Mouse (Mus musculus): ENCODE results near the gene Ica1. TPM values are rescaled to one million over a fixed set of nuclear protein-coding genes. Genes with fewer than 3 reads are reported as not detected.

Ica1 gene
- polyA plus RNA-seq, 1 experiment, result 37.8 TPM

GRCm38 (mm10) chr6:8759901-8760300 lies 18.4 kb downstream of the Ica1 start:
- Histone ChIP-seq H3K4me1 (ENCODE audit: control insufficient read depth, insufficient read depth, low read length) (no peaks in the 10 kb centered on the region), H3K27ac (ENCODE audit: insufficient read depth, low read length) (no peak overlapping the region), H3K27me3 (ENCODE audit: control insufficient read depth, insufficient read depth, low read length) (no peaks in the 10 kb centered on the region), H3K4me3 (replicated peaks; ENCODE audit: insufficient read depth, low read depth, low read length) (no peak overlapping the region)
- no peak for TF ChIP-seq CTCF (IDR thresholded peaks at IDR 0.05; ENCODE audit: borderline replicate concordance, insufficient read depth, low read depth, low read length)
- TF ChIP-seq POLR2A (IDR thresholded peaks at IDR 0.05; ENCODE audit: borderline replicate concordance, insufficient read depth, low read length), result no peak
- 100% methylated on average over 1 of the region's 1 CpGs for WGBS
- no peak for DNase-seq

GRCm38 (mm10) chr6:8755760-8756276 lies 22.5 kb downstream of the Ica1 start:
- Histone ChIP-seq H3K27ac (ENCODE audit: insufficient read depth, low read length) (no peak overlapping the region), H3K27me3 (ENCODE audit: control insufficient read depth, insufficient read depth, low read length) (no peaks in the 10 kb centered on the region), H3K4me1 (ENCODE audit: control insufficient read depth, insufficient read depth, low read length) (no peaks in the 10 kb centered on the region), H3K4me3 (replicated peaks; ENCODE audit: insufficient read depth, low read depth, low read length) (no peak overlapping the region)
- 82% methylated on average over 8 of the region's 8 CpGs for WGBS
- no peak for DNase-seq
- no peak for TF ChIP-seq POLR2A (IDR thresholded peaks at IDR 0.05; ENCODE audit: borderline replicate concordance, insufficient read depth, low read length)
- TF ChIP-seq CTCF (IDR thresholded peaks at IDR 0.05; ENCODE audit: borderline replicate concordance, insufficient read depth, low read depth, low read length), result no peak

DNA sequence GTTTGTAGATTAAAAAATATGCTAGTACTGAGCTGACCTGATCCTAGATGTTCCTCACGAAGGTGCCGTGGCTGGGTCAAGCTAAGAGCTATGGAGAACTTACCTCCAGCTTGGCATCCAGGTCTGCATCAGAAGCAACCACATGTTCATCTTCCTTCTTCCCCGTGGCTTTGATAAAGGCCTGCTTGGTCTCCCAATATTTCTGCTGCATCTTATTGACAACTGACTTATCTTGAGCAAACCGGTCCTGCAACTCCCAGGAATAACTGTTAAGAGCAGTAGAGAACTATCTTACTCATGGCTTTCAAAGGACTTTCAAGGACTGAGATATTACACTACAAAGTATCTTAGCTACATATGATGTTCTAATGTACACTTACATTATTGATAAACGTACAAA lies 23.8 kb downstream of the Ica1 start:
- H3K27ac ChIP-seq (ENCODE audit: insufficient read depth, low read length), result no peak overlapping the region
- no peak overlapping the region for H3K4me3 ChIP-seq (replicated peaks; ENCODE audit: insufficient read depth, low read depth, low read length)
- no peak for TF ChIP-seq CTCF (IDR thresholded peaks at IDR 0.05; ENCODE audit: borderline replicate concordance, insufficient read depth, low read depth, low read length)
- TF ChIP-seq POLR2A (IDR thresholded peaks at IDR 0.05; ENCODE audit: borderline replicate concordance, insufficient read depth, low read length), result no peak
- WGBS, result 93% methylated on average over 5 of the region's 5 CpGs
- no peaks in the 10 kb centered on the region for H3K4me1 ChIP-seq (ENCODE audit: control insufficient read depth, insufficient read depth, low read length)
- H3K27me3 ChIP-seq (ENCODE audit: control insufficient read depth, insufficient read depth, low read length), result no peaks in the 10 kb centered on the region
- no peak for DNase-seq

GRCm38 (mm10) chr6:8753723-8754036 lies 24.6 kb downstream of the Ica1 start:
- no peaks in the 10 kb centered on the region for H3K4me1 ChIP-seq (ENCODE audit: control insufficient read depth, insufficient read depth, low read length)
- DNase-seq, result no peak
- WGBS, result 81% methylated on average over 2 of the region's 2 CpGs
- H3K27me3 ChIP-seq (ENCODE audit: control insufficient read depth, insufficient read depth, low read length), result no peaks in the 10 kb centered on the region
- no peak overlapping the region for H3K4me3 ChIP-seq (replicated peaks; ENCODE audit: insufficient read depth, low read depth, low read length)
- TF ChIP-seq CTCF (IDR thresholded peaks at IDR 0.05; ENCODE audit: borderline replicate concordance, insufficient read depth, low read depth, low read length), result no peak
- no peak for TF ChIP-seq POLR2A (IDR thresholded peaks at IDR 0.05; ENCODE audit: borderline replicate concordance, insufficient read depth, low read length)
- H3K27ac ChIP-seq (ENCODE audit: insufficient read depth, low read length), result no peak overlapping the region

GRCm38 (mm10) chr6:8752984-8753722 lies 25.1 kb downstream of the Ica1 start:
- WGBS, result 91% methylated on average over 6 of the region's 6 CpGs
- Histone ChIP-seq H3K27me3 (ENCODE audit: control insufficient read depth, insufficient read depth, low read length) (no peaks in the 10 kb centered on the region), H3K4me1 (ENCODE audit: control insufficient read depth, insufficient read depth, low read length) (no peaks in the 10 kb centered on the region), H3K4me3 (replicated peaks; ENCODE audit: insufficient read depth, low read depth, low read length) (no peak overlapping the region), H3K27ac (ENCODE audit: insufficient read depth, low read length) (no peak overlapping the region)
- TF ChIP-seq CTCF (IDR thresholded peaks at IDR 0.05; ENCODE audit: borderline replicate concordance, insufficient read depth, low read depth, low read length), result no peak
- no peak for TF ChIP-seq POLR2A (IDR thresholded peaks at IDR 0.05; ENCODE audit: borderline replicate concordance, insufficient read depth, low read length)
- DNase-seq, result no peak

GRCm38 (mm10) chr6:8744886-8745285 lies 33.4 kb downstream of the Ica1 start:
- no peak overlapping the region for H3K4me3 ChIP-seq (replicated peaks; ENCODE audit: insufficient read depth, low read depth, low read length)
- H3K27ac ChIP-seq (ENCODE audit: insufficient read depth, low read length), result no peak overlapping the region
- WGBS, result 89% methylated on average over 7 of the region's 7 CpGs
- TF ChIP-seq POLR2A (IDR thresholded peaks at IDR 0.05; ENCODE audit: borderline replicate concordance, insufficient read depth, low read length) (no peak), CTCF (IDR thresholded peaks at IDR 0.05; ENCODE audit: borderline replicate concordance, insufficient read depth, low read depth, low read length) (no peak)
- no peak for DNase-seq
- H3K4me1 ChIP-seq (ENCODE audit: control insufficient read depth, insufficient read depth, low read length), result peaks cover 7% of the 10 kb centered on the region
- H3K27me3 ChIP-seq (ENCODE audit: control insufficient read depth, insufficient read depth, low read length), result no peaks in the 10 kb centered on the region

DNA sequence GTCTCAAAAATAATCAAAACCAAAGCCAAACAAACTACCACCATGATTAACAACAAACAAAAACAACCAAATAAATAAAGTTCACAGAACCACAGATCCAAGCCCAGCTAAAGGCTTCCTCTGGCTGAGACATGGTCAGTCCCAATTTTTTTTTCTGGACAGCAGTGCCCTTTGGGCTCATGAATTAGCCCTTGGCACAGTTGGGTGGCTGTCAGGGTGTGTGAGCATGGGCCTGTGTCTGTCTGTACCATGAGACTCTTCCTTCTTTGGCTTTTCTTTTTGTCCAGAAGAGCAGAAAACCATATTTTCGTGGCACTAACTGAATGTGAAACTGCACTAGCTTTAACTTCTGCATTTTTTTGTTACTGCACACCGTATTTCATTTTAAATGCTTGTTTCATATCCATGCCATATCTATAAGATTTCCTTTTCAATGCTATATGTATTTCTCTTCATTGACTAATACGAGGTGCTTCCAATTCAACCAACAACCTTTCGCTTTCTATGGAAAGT lies 34.0 kb downstream of the Ica1 start:
- Histone ChIP-seq H3K4me3 (replicated peaks; ENCODE audit: insufficient read depth, low read depth, low read length) (no peak overlapping the region), H3K27ac (ENCODE audit: insufficient read depth, low read length) (no peak overlapping the region), H3K27me3 (ENCODE audit: control insufficient read depth, insufficient read depth, low read length) (no peaks in the 10 kb centered on the region), H3K4me1 (ENCODE audit: control insufficient read depth, insufficient read depth, low read length) (peaks cover 7% of the 10 kb centered on the region)
- WGBS, result 93% methylated on average over 4 of the region's 4 CpGs
- no peak for DNase-seq
- no peak for TF ChIP-seq POLR2A (IDR thresholded peaks at IDR 0.05; ENCODE audit: borderline replicate concordance, insufficient read depth, low read length)
- no peak for TF ChIP-seq CTCF (IDR thresholded peaks at IDR 0.05; ENCODE audit: borderline replicate concordance, insufficient read depth, low read depth, low read length)

- Histone ChIP-seq H3K27me3 (ENCODE audit: control insufficient read depth, insufficient read depth, low read length) (no peaks in the 10 kb centered on the region), H3K27ac (ENCODE audit: insufficient read depth, low read length) (no peak overlapping the region), H3K4me3 (replicated peaks; ENCODE audit: insufficient read depth, low read depth, low read length) (no peak overlapping the region), H3K4me1 (ENCODE audit: control insufficient read depth, insufficient read depth, low read length) (peaks cover 7% of the 10 kb centered on the region)
- WGBS, result 37% methylated on average over 3 of the region's 3 CpGs
- TF ChIP-seq CTCF (IDR thresholded peaks at IDR 0.05; ENCODE audit: borderline replicate concordance, insufficient read depth, low read depth, low read length) (no peak), POLR2A (IDR thresholded peaks at IDR 0.05; ENCODE audit: borderline replicate concordance, insufficient read depth, low read length) (no peak)
- DNase-seq, result no peak
These were observed 35.8 kb downstream of the Ica1 start for GRCm38 (mm10) chr6:8742449-8742848.

Data from cerebellum, adult 2 months (tissue).